Mouse (Mus musculus): ENCODE data around the gene Sco2. TPM values are rescaled to one million over a fixed set of nuclear protein-coding genes. Genes with fewer than 3 reads are reported as not detected.
A peak's percentile ranks its signal among the peaks of the same experiment; 100 is the strongest.

Sco2 gene
- polyA plus RNA-seq, 2 experiments, result 7.5 to 19.8 TPM

DNA sequence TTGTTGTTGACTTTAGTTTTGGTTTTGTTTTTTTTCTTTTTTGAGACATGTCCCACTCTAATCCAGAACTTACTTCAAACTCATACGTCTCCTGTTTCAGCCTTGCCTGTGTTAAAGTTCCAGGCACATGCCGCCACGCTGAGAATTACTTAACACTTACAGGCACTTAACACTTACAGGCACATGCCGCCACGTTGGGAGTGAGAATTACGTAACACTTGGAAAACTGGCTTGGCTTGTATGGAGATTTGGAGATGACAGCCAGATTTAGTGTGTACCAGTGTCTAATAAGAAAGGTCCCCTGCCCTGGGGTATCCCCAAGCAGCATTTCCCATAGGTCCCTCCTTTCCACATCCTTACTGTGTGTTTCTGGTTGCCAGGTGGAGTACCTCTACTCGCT is 10.6 kb downstream of the Sco2 start:
- Histone ChIP-seq H3K27me3 (ENCODE audit: control insufficient read depth, insufficient read depth, low read length) (no peaks in the 10 kb centered on the region), H3K4me3 (replicated peaks; ENCODE audit: low read length) (no peak overlapping the region), H3K27ac (replicated peaks; ENCODE audit: low read depth, low read length) (no peak overlapping the region), H3K9ac (ENCODE audit: low read depth, low read length, severe bottlenecking) (no peak overlapping the region), H3K36me3 (ENCODE audit: control insufficient read depth, insufficient read depth, low read length) (peaks cover 80% of the 10 kb centered on the region), H3K4me2 (replicated peaks; ENCODE audit: low read depth, low read length, severe bottlenecking) (no peak overlapping the region), H3K9me3 (ENCODE audit: control insufficient read depth, low read length) (no peaks in the 10 kb centered on the region), H3K4me1 (ENCODE audit: control insufficient read depth, insufficient read depth, low read length) (no peaks in the 10 kb centered on the region)
- TF ChIP-seq POLR2A (IDR thresholded peaks at IDR 0.05; ENCODE audit: borderline replicate concordance, extremely low read depth, insufficient read depth, insufficient read length), result no peak
- no peak for DNase-seq (ENCODE audit: low spot score)
- no peak for ATAC-seq (ENCODE audit: low FRiP score, low read depth)
- WGBS, result 83% methylated on average over 7 of the region's 7 CpGs

DNA sequence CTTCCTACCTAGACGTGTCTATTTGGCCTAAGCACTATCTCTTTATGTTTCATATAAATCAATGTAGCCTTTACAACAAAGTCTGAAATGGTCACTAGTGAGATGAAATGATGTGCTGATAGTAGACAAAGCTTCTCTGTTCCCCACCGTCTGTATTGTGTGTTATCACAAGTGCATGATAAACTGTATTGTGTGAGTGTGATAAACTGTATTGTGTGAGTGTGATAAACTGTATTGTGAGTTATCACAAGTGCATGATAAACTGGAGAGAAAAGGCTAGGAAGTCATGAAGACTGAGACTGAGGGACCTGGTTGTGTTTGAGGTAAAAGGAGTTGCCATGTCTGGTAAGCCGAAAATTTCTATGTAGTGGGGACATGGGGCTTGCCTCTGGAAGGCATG is 14.9 kb downstream of the Sco2 start:
- peaks cover 44% of the 10 kb centered on the region for H3K36me3 ChIP-seq (ENCODE audit: control insufficient read depth, insufficient read depth, low read length)
- ATAC-seq (ENCODE audit: low FRiP score, low read depth) (no peak), DNase-seq (ENCODE audit: low spot score) (no peak)
- H3K27ac ChIP-seq (replicated peaks; ENCODE audit: low read depth, low read length), result no peak overlapping the region
- H3K9me3 ChIP-seq (ENCODE audit: control insufficient read depth, low read length), result no peaks in the 10 kb centered on the region
- no peak overlapping the region for H3K4me3 ChIP-seq (replicated peaks; ENCODE audit: low read length)
- H3K27me3 ChIP-seq (ENCODE audit: control insufficient read depth, insufficient read depth, low read length), result no peaks in the 10 kb centered on the region
- no peak overlapping the region for H3K4me2 ChIP-seq (replicated peaks; ENCODE audit: low read depth, low read length, severe bottlenecking)
- H3K9ac ChIP-seq (ENCODE audit: low read depth, low read length, severe bottlenecking), result no peak overlapping the region
- 87% methylated on average over 3 of the region's 3 CpGs for WGBS
- TF ChIP-seq POLR2A (IDR thresholded peaks at IDR 0.05; ENCODE audit: borderline replicate concordance, extremely low read depth, insufficient read depth, insufficient read length), result no peak
- H3K4me1 ChIP-seq (ENCODE audit: control insufficient read depth, insufficient read depth, low read length), result peaks cover 18% of the 10 kb centered on the region

DNA sequence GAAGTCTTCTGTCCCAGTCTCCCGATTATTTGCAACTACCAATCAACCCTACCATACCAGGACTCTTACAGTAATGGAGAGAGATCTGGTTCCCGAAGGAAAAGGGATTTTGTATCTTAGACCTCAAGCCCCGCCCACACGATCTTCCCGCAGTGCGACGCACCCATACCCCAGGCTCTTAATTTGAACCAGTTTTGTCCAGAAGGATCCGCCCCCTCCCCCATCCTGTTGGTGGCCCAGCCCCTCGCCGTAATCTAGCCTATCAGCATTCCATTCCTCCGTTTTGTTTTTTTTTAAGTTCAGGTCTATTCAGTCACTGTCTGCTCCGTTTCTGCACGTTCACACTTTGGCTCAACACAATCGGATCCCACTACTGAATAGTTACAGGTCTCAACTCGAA is 17.3 kb downstream of the Sco2 start:
- peak overlapping the region; percentile 59 for H3K4me2 ChIP-seq (replicated peaks; ENCODE audit: low read depth, low read length, severe bottlenecking)
- H3K4me1 ChIP-seq (ENCODE audit: control insufficient read depth, insufficient read depth, low read length), result peaks cover 18% of the 10 kb centered on the region
- H3K27ac ChIP-seq (replicated peaks; ENCODE audit: low read depth, low read length), result peak overlapping the region; percentile 89
- no peaks in the 10 kb centered on the region for H3K27me3 ChIP-seq (ENCODE audit: control insufficient read depth, insufficient read depth, low read length)
- peak overlapping the region; percentile 83 for H3K9ac ChIP-seq (ENCODE audit: low read depth, low read length, severe bottlenecking)
- peak; percentile 73 for ATAC-seq (ENCODE audit: low FRiP score, low read depth)
- H3K36me3 ChIP-seq (ENCODE audit: control insufficient read depth, insufficient read depth, low read length), result peaks cover 47% of the 10 kb centered on the region
- no peak for TF ChIP-seq POLR2A (IDR thresholded peaks at IDR 0.05; ENCODE audit: borderline replicate concordance, extremely low read depth, insufficient read depth, insufficient read length)
- WGBS, result under 1% methylated on average over 15 of the region's 15 CpGs
- H3K9me3 ChIP-seq (ENCODE audit: control insufficient read depth, low read length), result no peaks in the 10 kb centered on the region
- H3K4me3 ChIP-seq (replicated peaks; ENCODE audit: low read length), result peak overlapping the region; percentile 89
- peak; percentile 96 for DNase-seq (ENCODE audit: low spot score)

DNA sequence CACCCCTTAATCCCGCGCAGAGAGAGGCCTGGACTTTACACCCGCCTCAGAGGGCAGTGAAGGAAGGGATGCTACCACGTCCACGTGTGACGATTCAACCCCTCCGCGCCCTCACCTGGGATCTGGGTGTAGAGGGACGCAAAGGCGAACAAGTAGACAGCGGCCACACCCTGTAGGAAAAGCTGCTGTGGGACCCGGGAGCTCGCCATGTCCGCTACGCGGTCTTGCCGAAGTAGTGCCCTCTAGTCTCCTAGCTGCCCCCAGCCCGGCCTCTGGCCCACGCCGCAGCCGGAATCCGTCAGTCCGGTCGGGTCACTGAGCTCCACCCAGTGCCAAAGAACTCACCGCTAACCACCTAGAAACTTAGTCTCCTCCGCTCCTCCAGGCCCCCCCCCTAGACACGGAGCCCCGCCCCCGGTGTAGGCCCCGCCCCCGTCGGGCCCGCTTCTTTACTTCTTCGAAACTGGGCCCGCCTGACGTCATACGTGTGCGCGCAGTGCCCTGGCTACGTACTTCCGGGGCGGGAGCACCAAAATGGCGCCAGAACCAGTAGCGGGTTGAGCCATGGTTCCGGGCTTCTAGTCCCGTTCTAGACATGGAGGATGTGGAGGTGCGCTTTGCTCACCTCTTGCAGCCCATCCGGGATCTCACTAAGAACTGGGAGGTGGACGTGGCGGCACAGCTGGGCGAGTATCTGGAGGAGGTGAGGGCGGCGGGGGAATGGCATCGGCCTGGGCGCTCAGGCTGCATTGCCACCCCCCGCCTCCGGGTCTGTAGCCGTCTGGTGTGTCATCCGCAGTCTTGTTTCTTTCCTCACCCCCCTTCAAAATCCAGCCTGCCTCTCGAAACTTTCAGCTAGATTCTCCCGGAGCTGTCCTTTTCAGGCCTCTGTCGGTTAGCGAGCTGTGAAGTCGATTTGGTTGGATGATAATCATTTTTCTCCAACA is 18.1 kb downstream of the Sco2 start, which contains the start of the genes Lmf2 and Ncaph2:
Gene Lmf2 (minus strand): TSS at position 419 of the 947 bp plus-strand sequence.
Gene Ncaph2 (plus strand): TSS at position 479 of the 947 bp plus-strand sequence.
- H3K4me1 ChIP-seq (ENCODE audit: control insufficient read depth, insufficient read depth, low read length), result peaks cover 18% of the 10 kb centered on the region
- peak; percentile 51; the same call in 1 of the 2 replicates for TF ChIP-seq POLR2A (IDR thresholded peaks at IDR 0.05; ENCODE audit: borderline replicate concordance, extremely low read depth, insufficient read depth, insufficient read length)
- H3K27ac ChIP-seq (replicated peaks; ENCODE audit: low read depth, low read length), result peak within 1 kb of the TSS; percentile 89
- ATAC-seq (ENCODE audit: low FRiP score, low read depth) (peak; percentile 94), DNase-seq (ENCODE audit: low spot score) (peak; percentile 95)
- H3K4me2 ChIP-seq (replicated peaks; ENCODE audit: low read depth, low read length, severe bottlenecking), result peak within 1 kb of the TSS; percentile 77
- H3K36me3 ChIP-seq (ENCODE audit: control insufficient read depth, insufficient read depth, low read length), result peaks cover 46% of the 10 kb centered on the region
- WGBS, result under 1% methylated on average over 60 of the region's 64 CpGs
- H3K27me3 ChIP-seq (ENCODE audit: control insufficient read depth, insufficient read depth, low read length), result no peaks in the 10 kb centered on the region
- no peaks in the 10 kb centered on the region for H3K9me3 ChIP-seq (ENCODE audit: control insufficient read depth, low read length)
- peak within 1 kb of the TSS; percentile 83 for H3K9ac ChIP-seq (ENCODE audit: low read depth, low read length, severe bottlenecking)
- peak within 1 kb of the TSS; percentile 89 for H3K4me3 ChIP-seq (replicated peaks; ENCODE audit: low read length)

DNA sequence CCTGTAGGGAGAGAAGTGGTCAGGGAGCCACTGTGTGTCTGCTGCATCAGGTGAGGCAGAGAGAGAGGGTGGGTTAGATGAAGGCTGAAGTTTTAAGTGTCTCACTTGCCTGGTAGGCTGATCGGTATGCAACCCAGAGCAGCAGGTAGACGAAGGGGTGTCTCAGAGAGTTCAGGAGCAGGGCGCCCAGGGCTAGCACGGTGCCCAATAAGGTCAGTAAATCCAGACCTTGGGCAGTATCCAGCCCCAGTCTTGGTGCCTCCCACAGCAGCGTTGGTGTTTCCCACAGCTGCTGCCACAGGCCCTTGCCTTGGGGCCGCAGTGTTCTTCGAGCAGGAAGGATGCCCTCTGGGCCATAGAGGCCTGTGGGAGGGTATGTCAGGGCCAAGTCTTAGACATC is 19.2 kb downstream of the Sco2 start:
- Histone ChIP-seq H3K27me3 (ENCODE audit: control insufficient read depth, insufficient read depth, low read length) (no peaks in the 10 kb centered on the region), H3K27ac (replicated peaks; ENCODE audit: low read depth, low read length) (no peak overlapping the region), H3K4me2 (replicated peaks; ENCODE audit: low read depth, low read length, severe bottlenecking) (peak overlapping the region; percentile 77), H3K9ac (ENCODE audit: low read depth, low read length, severe bottlenecking) (peak overlapping the region; percentile 83), H3K36me3 (ENCODE audit: control insufficient read depth, insufficient read depth, low read length) (peaks cover 49% of the 10 kb centered on the region), H3K4me3 (replicated peaks; ENCODE audit: low read length) (peak overlapping the region; percentile 89), H3K9me3 (ENCODE audit: control insufficient read depth, low read length) (no peaks in the 10 kb centered on the region), H3K4me1 (ENCODE audit: control insufficient read depth, insufficient read depth, low read length) (peaks cover 18% of the 10 kb centered on the region)
- TF ChIP-seq POLR2A (IDR thresholded peaks at IDR 0.05; ENCODE audit: borderline replicate concordance, extremely low read depth, insufficient read depth, insufficient read length), result no peak
- ATAC-seq (ENCODE audit: low FRiP score, low read depth) (no peak), DNase-seq (ENCODE audit: low spot score) (no peak)
- 84% methylated on average over 6 of the region's 7 CpGs for WGBS
